12 mouse cellular contexts compared by ENCODE assay signal in the genomic region with DNA sequence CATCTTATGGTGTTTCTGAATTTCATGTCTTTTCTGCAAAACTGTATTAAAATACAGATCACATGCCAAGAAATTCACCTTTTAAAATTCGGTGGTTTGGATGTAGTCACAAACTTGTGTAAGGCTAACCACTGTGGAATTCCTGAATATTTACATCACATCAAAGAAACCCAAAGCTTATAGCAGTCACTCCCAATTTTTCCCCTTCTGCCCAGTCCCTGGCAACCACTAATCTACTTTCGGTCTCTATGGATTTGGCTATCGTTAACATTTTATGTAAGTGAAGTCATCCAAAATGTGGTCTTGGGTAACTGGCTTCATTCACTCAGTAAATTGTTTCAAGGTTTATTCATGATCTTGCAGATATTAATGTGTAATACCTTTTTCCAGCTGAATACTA.
"Had no signal": no experiment of that assay in that cellular context is flagged by ENCODE, and none has a peak within 500 bp of the region (broad histone marks: within the 10 kb centered on the region; RNA-seq: fewer than 3 reads in every experiment).

No protein-coding gene starts in this region.

- H3K4me3 ChIP-seq: limb, embryonic 12.5 days; liver, embryonic 15.5 days; midbrain, embryonic 15.5 days; neural tube, embryonic 13.5 days had no signal

- H3K27ac ChIP-seq: limb, embryonic 12.5 days; liver, embryonic 15.5 days; midbrain, embryonic 15.5 days; neural tube, embryonic 13.5 days had no signal

- DNase-seq: kidney, adult 8-10 months; kidney, postnatal 25 days; layer of hippocampus, adult 9-11 months; layer of hippocampus, postnatal 36 days; lung, adult 2 months; lung, postnatal 36 days; right cerebral cortex, postnatal 25 days; thymus, postnatal 4 days had no signal

- H3K4me1 ChIP-seq: limb, embryonic 12.5 days; liver, embryonic 15.5 days; midbrain, embryonic 15.5 days; neural tube, embryonic 13.5 days had no signal
